Mouse (Mus musculus): ENCODE data around the gene Abca12. TPM values are rescaled to one million over a fixed set of nuclear protein-coding genes. Genes with fewer than 3 reads are reported as not detected.

The Abca12 gene
- total and polyA plus RNA-seq, 3 experiments, result 0.04 to 0.16 (median 0.08) TPM

DNA sequence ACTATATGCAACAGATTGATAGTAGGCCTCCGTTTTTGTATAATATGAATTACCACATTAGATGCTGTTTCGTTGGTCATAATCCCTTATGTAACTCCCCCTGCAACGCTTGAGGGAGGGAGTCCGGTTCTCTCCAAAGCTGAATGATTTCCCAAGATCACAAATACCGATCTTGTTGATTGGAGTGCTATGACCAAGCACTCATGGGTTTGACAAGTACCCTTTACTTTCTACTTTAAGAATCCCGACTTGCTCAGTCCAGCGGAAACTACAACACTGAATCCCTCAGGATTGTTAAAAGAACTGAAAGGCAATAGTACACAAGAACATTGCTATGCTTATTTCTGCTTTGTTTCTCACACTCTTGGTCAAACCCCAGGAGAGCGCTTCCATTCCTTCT is 28.1 kb downstream of the Abca12 start:
- dilution Hi-C loops (cut with MboI; ENCODE audit: extremely low pct_ligation_motif_present, extremely low pct_unique_long_range_greater_than_20kb, low sequenced_read_pairs), result no loop called here
- no peaks in the 10 kb centered on the region for H3K27me3 ChIP-seq (replicated peaks)
- no peaks in the 10 kb centered on the region for H3K9me3 ChIP-seq (replicated peaks; ENCODE audit: low read length)
- no peak overlapping the region for H3K9ac ChIP-seq (ENCODE audit: insufficient read depth, low read depth)
- TF ChIP-seq HCFC1 (IDR thresholded peaks at IDR 0.05; ENCODE audit: low read depth, low read length) (no peak), SMC3 (IDR thresholded peaks at IDR 0.05; ENCODE audit: low read depth, low read length) (no peak), MAZ (IDR thresholded peaks at IDR 0.05; ENCODE audit: low read depth, low read length) (no peak), GABPA (IDR thresholded peaks at IDR 0.05; ENCODE audit: insufficient replicate concordance, low read depth, low read length) (no peak), BHLHE40 (IDR thresholded peaks at IDR 0.05; ENCODE audit: low read depth, low read length) (no peak), MXI1 (IDR thresholded peaks at IDR 0.05; ENCODE audit: low read depth, low read length) (no peak), USF1 (IDR thresholded peaks at IDR 0.05; ENCODE audit: low read depth, low read length) (no peak), NRF1 (IDR thresholded peaks at IDR 0.05; ENCODE audit: low read depth, low read length) (no peak), RCOR1 (conservative IDR thresholded peaks at IDR 0.05; ENCODE audit: low read depth, low read length) (no peak), CTCF (conservative IDR thresholded peaks at IDR 0.05 in 1 of 2, IDR thresholded peaks at IDR 0.05 in 1 of 2; ENCODE audit: low read depth in 2 of 2, low read length in 2 of 2) (no peak), MAX (IDR thresholded peaks at IDR 0.05; ENCODE audit: low read length) (no peak)
- no peak overlapping the region for H3K4me2 ChIP-seq (ENCODE audit: insufficient read depth, low read depth, poor library complexity, severe bottlenecking)
- H3K4me1 ChIP-seq (ENCODE audit: control insufficient read depth in 1 of 2, insufficient read depth in 2 of 2), result no peaks in the 10 kb centered on the region
- no peaks in the 10 kb centered on the region for H3K79me2 ChIP-seq (replicated peaks; ENCODE audit: control insufficient read depth, extremely low read depth, insufficient read depth, poor library complexity, severe bottlenecking)
- DNase-seq (ENCODE audit: extremely low read depth), result no peak
- no peak overlapping the region for H3K4me3 ChIP-seq (replicated peaks in 1 of 3; ENCODE audit: low read depth in 2 of 3, low read length in 2 of 3, poor library complexity in 1 of 3)
- in situ Hi-C loops (cut with MboI; ENCODE audit: low pct_ligation_motif_present, low pct_unique_long_range_greater_than_20kb, low sequenced_read_pairs), result no loop called here
- H3K27ac ChIP-seq (ENCODE audit: insufficient read depth, low read depth), result no peak overlapping the region
- no peaks in the 10 kb centered on the region for H3K36me3 ChIP-seq (replicated peaks in 1 of 2; ENCODE audit: control insufficient read depth in 1 of 2, insufficient read depth in 1 of 2, low read length in 1 of 2)

GRCm38 (mm10) chr1:71384098-71384497 is 30.6 kb downstream of the Abca12 start:
- in situ Hi-C loops (cut with MboI; ENCODE audit: low pct_ligation_motif_present, low pct_unique_long_range_greater_than_20kb, low sequenced_read_pairs) (no loop called here), dilution Hi-C loops (cut with MboI; ENCODE audit: extremely low pct_ligation_motif_present, extremely low pct_unique_long_range_greater_than_20kb, low sequenced_read_pairs) (no loop called here)
- Histone ChIP-seq H3K79me2 (replicated peaks; ENCODE audit: control insufficient read depth, extremely low read depth, insufficient read depth, poor library complexity, severe bottlenecking) (no peaks in the 10 kb centered on the region), H3K9ac (ENCODE audit: insufficient read depth, low read depth) (no peak overlapping the region), H3K4me2 (ENCODE audit: insufficient read depth, low read depth, poor library complexity, severe bottlenecking) (no peak overlapping the region), H3K4me3 (replicated peaks in 1 of 3; ENCODE audit: low read depth in 2 of 3, low read length in 2 of 3, poor library complexity in 1 of 3) (no peak overlapping the region), H3K36me3 (replicated peaks in 1 of 2; ENCODE audit: control insufficient read depth in 1 of 2, insufficient read depth in 1 of 2, low read length in 1 of 2) (no peaks in the 10 kb centered on the region), H3K27me3 (replicated peaks) (no peaks in the 10 kb centered on the region), H3K27ac (ENCODE audit: insufficient read depth, low read depth) (no peak overlapping the region), H3K4me1 (ENCODE audit: control insufficient read depth in 1 of 2, insufficient read depth in 2 of 2) (no peaks in the 10 kb centered on the region), H3K9me3 (replicated peaks; ENCODE audit: low read length) (no peaks in the 10 kb centered on the region)
- DNase-seq (ENCODE audit: extremely low read depth), result no peak
- no peak for TF ChIP-seq UBTF (IDR thresholded peaks at IDR 0.05; ENCODE audit: low read depth, low read length)
- TF ChIP-seq SMC3 (IDR thresholded peaks at IDR 0.05; ENCODE audit: low read depth, low read length), result no peak
- TF ChIP-seq MAZ (IDR thresholded peaks at IDR 0.05; ENCODE audit: low read depth, low read length), result no peak
- TF ChIP-seq SIN3A (IDR thresholded peaks at IDR 0.05; ENCODE audit: low read length), result no peak
- no peak for TF ChIP-seq MYC (IDR thresholded peaks at IDR 0.05; ENCODE audit: low read depth, low read length)
- TF ChIP-seq MEF2A (IDR thresholded peaks at IDR 0.05; ENCODE audit: borderline replicate concordance, low read depth, low read length), result no peak
- no peak for TF ChIP-seq ELF1 (IDR thresholded peaks at IDR 0.05; ENCODE audit: low read depth, low read length)
- TF ChIP-seq NRF1 (IDR thresholded peaks at IDR 0.05; ENCODE audit: low read depth, low read length), result no peak
- TF ChIP-seq JUN (IDR thresholded peaks at IDR 0.05; ENCODE audit: insufficient read depth, low read depth, low read length), result no peak
- TF ChIP-seq JUND (conservative IDR thresholded peaks at IDR 0.05; ENCODE audit: low read depth, low read length), result no peak
- TF ChIP-seq RCOR1 (conservative IDR thresholded peaks at IDR 0.05; ENCODE audit: low read depth, low read length), result no peak
- TF ChIP-seq MAFK (IDR thresholded peaks at IDR 0.05; ENCODE audit: insufficient replicate concordance, low read length), result no peak
- no peak for TF ChIP-seq CHD1 (IDR thresholded peaks at IDR 0.05; ENCODE audit: low read depth, low read length)
- no peak for TF ChIP-seq CHD2 (IDR thresholded peaks at IDR 0.05; ENCODE audit: low read length)
- TF ChIP-seq BHLHE40 (IDR thresholded peaks at IDR 0.05; ENCODE audit: low read depth, low read length), result no peak
- TF ChIP-seq ZKSCAN1 (IDR thresholded peaks at IDR 0.05; ENCODE audit: borderline replicate concordance, low read depth, low read length), result no peak
- TF ChIP-seq RAD21 (IDR thresholded peaks at IDR 0.05; ENCODE audit: low read depth, low read length), result no peak
- no peak for TF ChIP-seq ZC3H11A (IDR thresholded peaks at IDR 0.05; ENCODE audit: low read depth, low read length)

Measured in CH12.LX (cell line).